Mouse (Mus musculus): Measurements from ENCODE around the gene Olfr799.

DNA sequence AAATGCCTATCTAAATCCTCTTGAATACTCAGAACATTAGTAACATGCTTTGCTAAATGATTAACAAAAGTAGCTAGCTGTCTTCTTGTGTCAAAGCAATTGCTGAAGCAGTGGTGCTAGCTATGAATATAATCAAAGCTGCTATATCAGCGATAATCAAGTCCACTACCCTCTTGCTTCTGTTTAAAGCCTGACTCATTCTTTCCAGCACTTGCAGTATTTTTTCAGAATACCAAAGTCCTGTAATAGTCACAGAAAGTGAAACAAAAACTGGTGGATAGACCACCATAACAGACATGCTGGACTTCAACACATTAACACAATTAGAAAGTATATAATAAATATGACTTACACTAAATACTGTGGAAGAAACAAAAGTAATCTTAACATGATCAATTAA is 14.5 kb downstream of the Olfr799 start:
- TF ChIP-seq CTCF (IDR thresholded peaks at IDR 0.05): no peak
- TF ChIP-seq EP300 (IDR thresholded peaks at IDR 0.05): no peak
